Mouse (Mus musculus): ENCODE data around the gene Dirc2. TPM values are rescaled to one million over a fixed set of nuclear protein-coding genes. Genes with fewer than 3 reads are reported as not detected.

The Dirc2 gene
- polyA plus RNA-seq, 1 experiment from 2014 or later: 13.5 TPM

DNA sequence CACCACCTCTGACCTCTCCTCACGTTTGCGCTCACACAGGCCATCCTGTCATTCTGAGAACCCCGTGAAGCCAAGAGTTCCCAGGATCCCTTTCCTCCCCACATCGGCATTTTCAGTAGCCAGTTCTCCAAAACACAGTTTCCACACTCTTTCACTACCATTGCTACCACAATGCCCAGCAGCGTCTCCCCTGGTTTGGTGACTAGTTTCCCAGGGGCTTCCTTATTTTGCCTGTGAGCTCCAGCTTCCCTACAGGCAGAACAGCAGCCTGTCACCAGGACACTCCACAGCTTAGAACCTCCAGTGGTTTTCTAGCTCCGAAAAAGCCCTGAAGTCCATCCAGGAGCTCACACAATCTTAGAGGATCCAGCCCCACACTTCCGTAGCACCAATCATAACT, 19.8 kb downstream of the Dirc2 start:
- H3K9ac ChIP-seq: no peak overlapping the region
- no peaks in the 10 kb centered on the region for H3K27me3 ChIP-seq (replicated peaks)
- no peak for ATAC-seq (ENCODE audit: insufficient read depth, low FRiP score, low read depth)
- no peak overlapping the region for H3K27ac ChIP-seq
- no peaks in the 10 kb centered on the region for H3K4me1 ChIP-seq
- WGBS: 78% methylated on average over 7 of the region's 7 CpGs
- H3K4me3 ChIP-seq (replicated peaks): no peak overlapping the region
- no peaks in the 10 kb centered on the region for H3K9me3 ChIP-seq
- H3K36me3 ChIP-seq: no peaks in the 10 kb centered on the region
- H3K4me2 ChIP-seq: no peak overlapping the region

DNA sequence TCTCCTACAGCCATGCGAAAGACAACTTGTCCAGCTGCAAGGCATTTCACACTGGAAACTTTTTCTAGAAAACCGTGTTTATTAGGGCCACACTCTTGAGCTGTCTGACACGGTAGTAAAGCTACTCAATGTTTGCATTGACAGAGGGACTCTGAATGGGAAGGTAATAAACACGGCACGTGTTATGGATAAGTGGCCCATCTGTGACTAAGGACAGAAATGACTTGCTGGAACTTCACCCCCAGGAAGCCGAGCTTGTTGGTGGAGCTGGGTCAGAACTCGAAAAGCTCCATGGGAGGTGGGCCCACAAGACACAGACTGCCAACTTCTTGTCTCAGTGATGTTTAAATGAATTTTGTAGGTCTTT, 20.9 kb downstream of the Dirc2 start:
- H3K9ac ChIP-seq: no peak overlapping the region
- H3K4me1 ChIP-seq: no peaks in the 10 kb centered on the region
- no peaks in the 10 kb centered on the region for H3K9me3 ChIP-seq
- ATAC-seq (ENCODE audit: insufficient read depth, low FRiP score, low read depth): no peak
- no peaks in the 10 kb centered on the region for H3K27me3 ChIP-seq (replicated peaks)
- no peak overlapping the region for H3K4me3 ChIP-seq (replicated peaks)
- no peaks in the 10 kb centered on the region for H3K36me3 ChIP-seq
- H3K4me2 ChIP-seq: no peak overlapping the region
- no peak overlapping the region for H3K27ac ChIP-seq
- WGBS: 78% methylated on average over 7 of the region's 7 CpGs

DNA sequence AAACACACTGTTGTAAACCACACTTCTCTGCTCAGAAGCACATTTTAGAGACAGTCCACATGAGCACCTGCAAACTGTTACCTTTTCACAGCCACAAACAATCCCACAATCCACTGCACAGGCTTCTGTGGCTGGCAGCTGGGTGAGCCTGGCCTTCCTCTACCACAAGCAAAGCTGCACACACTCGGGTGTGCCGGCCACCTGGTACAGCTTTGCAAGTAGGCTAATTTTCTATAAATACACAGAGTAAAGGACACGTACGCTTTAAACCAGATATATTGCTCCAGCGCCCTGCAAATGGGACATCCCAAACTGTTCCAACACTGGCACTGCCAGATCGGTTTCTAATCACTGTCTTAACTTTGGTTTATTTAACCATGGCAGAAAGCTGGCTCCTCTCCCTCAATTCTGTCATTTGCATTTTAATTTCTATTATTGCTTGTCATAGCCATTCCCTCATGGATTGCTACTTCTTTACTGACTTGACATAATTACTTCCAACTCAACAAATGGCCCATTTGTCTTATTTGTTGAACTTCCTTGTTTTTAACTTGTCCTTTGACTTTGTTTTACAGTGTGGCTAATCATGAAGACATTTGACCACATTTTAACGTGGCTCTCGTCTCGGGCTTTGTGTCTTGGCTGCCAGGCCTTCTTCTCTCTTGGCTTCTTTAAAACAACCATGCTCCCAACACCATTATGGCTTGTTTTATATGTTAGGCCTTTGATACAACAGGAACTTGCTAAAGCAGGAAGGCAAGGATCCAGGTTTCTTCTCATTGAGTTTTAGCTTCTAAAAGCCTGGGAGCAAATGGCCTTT, 21.5 kb downstream of the Dirc2 start:
- H3K4me1 ChIP-seq: no peaks in the 10 kb centered on the region
- H3K27me3 ChIP-seq (replicated peaks): no peaks in the 10 kb centered on the region
- H3K27ac ChIP-seq: no peak overlapping the region
- H3K9me3 ChIP-seq: no peaks in the 10 kb centered on the region
- no peak for ATAC-seq (ENCODE audit: insufficient read depth, low FRiP score, low read depth)
- H3K4me2 ChIP-seq: no peak overlapping the region
- no peak overlapping the region for H3K9ac ChIP-seq
- WGBS: 74% methylated on average over 9 of the region's 9 CpGs
- H3K36me3 ChIP-seq: no peaks in the 10 kb centered on the region
- no peak overlapping the region for H3K4me3 ChIP-seq (replicated peaks)

DNA sequence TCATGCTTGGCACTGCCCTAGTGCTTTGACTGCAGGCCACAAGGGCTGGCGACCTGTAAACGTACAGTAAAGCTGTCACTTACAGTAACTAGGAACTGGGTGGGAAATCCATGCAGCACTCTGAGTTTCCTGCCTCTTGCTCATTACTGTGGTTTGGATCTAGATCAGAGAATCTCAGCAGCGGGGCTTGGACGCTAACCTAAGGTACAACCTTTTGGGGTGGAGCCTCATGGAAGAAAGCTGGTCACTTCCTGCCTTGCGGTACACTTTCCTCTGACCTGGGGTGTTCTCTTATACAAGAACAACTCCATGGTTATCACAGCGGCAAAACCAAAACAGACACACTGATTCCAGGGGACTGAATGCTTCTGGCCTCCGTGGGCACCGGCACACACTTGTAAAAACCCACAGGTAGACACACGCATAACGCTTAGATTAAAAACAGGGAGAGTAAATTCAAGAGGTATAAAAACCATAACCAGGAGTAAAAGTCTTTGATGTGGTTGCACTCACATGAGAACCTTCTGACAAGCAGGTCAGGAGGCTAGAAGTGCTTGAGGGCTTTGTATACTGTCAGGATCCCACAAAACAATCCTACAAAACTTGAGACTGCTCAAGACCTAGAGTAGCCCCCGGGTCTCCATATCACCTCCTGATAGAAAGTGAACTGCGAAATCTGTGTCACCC, 26.8 kb downstream of the Dirc2 start:
- Histone ChIP-seq H3K4me2 (no peak overlapping the region), H3K27me3 (replicated peaks) (no peaks in the 10 kb centered on the region), H3K27ac (no peak overlapping the region), H3K9ac (no peak overlapping the region), H3K4me3 (replicated peaks) (no peak overlapping the region), H3K4me1 (peaks cover 4% of the 10 kb centered on the region; the same call in 1 of the 2 replicates), H3K9me3 (no peaks in the 10 kb centered on the region), H3K36me3 (no peaks in the 10 kb centered on the region)
- WGBS: 85% methylated on average over 12 of the region's 12 CpGs
- no peak for ATAC-seq (ENCODE audit: insufficient read depth, low FRiP score, low read depth)

DNA sequence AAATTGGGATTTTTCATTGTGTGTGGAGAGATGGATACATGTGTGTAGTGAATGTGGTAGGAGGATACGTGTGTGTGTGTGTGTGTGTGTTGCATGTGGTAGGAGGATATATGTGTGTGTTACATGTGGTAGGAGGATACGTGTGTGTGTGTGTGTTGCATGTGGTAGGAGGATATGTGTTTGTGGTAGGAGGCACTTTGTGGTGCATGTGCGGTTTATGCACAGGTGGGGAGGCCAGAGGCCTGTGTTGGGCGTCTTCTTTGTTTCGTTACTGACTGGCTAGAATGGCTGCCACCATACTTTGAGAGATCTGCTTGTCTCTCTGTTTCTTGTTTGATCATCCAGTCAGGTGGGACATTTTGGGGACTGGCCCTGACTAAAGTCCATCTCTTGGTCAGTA, 27.5 kb downstream of the Dirc2 start:
- H3K36me3 ChIP-seq: no peaks in the 10 kb centered on the region
- ATAC-seq (ENCODE audit: insufficient read depth, low FRiP score, low read depth): no peak

DNA sequence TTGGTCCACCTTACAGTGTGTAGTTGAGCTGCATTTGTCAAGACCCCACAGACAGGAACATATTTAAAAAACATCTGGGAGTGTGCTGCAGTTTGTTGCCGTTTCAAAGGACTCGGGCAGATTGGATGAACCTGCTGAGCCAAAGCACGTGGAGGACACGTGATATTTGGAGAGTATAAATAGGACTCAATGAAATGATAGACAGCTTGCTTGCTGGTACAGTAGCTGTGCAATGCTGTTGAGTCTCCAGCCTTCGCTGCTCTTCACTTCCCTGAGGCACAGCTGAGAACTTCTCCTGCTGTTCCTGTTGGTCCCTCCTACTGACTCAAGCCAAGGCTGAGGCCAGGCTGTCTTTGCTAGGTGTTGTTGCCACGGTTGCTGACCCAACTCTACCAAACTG, 28.2 kb downstream of the Dirc2 start:
- WGBS: 78% methylated on average over 6 of the region's 6 CpGs
- Histone ChIP-seq H3K27ac (no peak overlapping the region), H3K4me2 (no peak overlapping the region), H3K9me3 (no peaks in the 10 kb centered on the region), H3K27me3 (replicated peaks) (no peaks in the 10 kb centered on the region), H3K4me1 (peaks cover 4% of the 10 kb centered on the region; the same call in 1 of the 2 replicates), H3K9ac (no peak overlapping the region), H3K36me3 (no peaks in the 10 kb centered on the region), H3K4me3 (replicated peaks) (no peak overlapping the region)
- ATAC-seq (ENCODE audit: insufficient read depth, low FRiP score, low read depth): no peak

More for the DNA sequence above, 27.5 kb downstream of the Dirc2 start:
- Histone ChIP-seq H3K4me1 (peaks cover 4% of the 10 kb centered on the region; the same call in 1 of the 2 replicates), H3K4me2 (no peak overlapping the region), H3K4me3 (replicated peaks) (no peak overlapping the region), H3K27ac (no peak overlapping the region), H3K9me3 (no peaks in the 10 kb centered on the region), H3K9ac (no peak overlapping the region), H3K27me3 (replicated peaks) (no peaks in the 10 kb centered on the region)
- 95% methylated on average over 5 of the region's 5 CpGs for WGBS

DNA sequence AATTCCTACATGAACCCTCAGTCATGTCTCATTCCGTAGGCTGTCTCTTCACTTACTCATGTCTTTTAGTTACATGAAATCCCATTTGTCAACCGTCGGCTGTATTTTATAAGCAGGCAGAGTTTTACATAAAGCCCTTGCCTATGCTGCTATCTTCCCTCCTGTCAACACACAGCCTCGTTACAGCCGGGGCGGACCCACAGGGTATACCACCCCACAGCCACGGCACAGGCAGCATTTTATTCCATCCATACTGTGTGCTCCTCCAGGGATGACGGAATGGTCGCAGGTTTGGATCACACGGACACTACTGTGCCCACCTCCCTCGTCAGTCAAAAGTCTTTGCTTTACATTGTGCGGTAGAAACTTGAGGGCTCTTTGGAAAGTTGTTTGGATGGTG, 28.8 kb downstream of the Dirc2 start:
- no peak for ATAC-seq (ENCODE audit: insufficient read depth, low FRiP score, low read depth)
- Histone ChIP-seq H3K36me3 (no peaks in the 10 kb centered on the region), H3K27ac (no peak overlapping the region), H3K4me3 (replicated peaks) (no peak overlapping the region), H3K4me1 (peaks cover 4% of the 10 kb centered on the region; the same call in 1 of the 2 replicates), H3K27me3 (replicated peaks) (no peaks in the 10 kb centered on the region), H3K9me3 (no peaks in the 10 kb centered on the region), H3K9ac (no peak overlapping the region), H3K4me2 (no peak overlapping the region)
- WGBS: 72% methylated on average over 12 of the region's 12 CpGs

DNA sequence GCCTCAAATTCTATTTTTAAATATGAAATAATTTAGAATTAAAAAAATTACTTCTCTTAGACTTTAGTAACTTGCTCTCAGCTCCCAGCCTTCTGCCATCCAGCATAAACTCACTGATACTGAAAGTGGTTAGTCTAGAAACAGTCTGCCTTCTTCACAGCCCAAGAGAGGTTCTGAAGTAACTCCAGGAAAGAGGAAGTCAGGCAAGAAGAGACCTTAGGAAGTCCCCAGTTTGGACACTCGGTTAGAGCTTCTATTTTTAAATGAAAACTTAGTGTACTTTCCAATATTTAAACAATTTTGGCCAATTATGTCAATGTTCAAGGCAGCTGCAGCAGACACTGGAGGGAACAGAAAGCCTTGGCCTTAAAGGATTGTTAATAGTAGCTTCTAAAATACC, 29.6 kb downstream of the Dirc2 start:
- ATAC-seq (ENCODE audit: insufficient read depth, low FRiP score, low read depth): no peak
- Histone ChIP-seq H3K27me3 (replicated peaks) (no peaks in the 10 kb centered on the region), H3K27ac (no peak overlapping the region), H3K9ac (no peak overlapping the region), H3K4me1 (peaks cover 4% of the 10 kb centered on the region; the same call in 1 of the 2 replicates), H3K9me3 (no peaks in the 10 kb centered on the region), H3K4me3 (replicated peaks) (no peak overlapping the region), H3K36me3 (no peaks in the 10 kb centered on the region), H3K4me2 (no peak overlapping the region)
- 22% methylated on average over 1 of the region's 1 CpGs for WGBS

DNA sequence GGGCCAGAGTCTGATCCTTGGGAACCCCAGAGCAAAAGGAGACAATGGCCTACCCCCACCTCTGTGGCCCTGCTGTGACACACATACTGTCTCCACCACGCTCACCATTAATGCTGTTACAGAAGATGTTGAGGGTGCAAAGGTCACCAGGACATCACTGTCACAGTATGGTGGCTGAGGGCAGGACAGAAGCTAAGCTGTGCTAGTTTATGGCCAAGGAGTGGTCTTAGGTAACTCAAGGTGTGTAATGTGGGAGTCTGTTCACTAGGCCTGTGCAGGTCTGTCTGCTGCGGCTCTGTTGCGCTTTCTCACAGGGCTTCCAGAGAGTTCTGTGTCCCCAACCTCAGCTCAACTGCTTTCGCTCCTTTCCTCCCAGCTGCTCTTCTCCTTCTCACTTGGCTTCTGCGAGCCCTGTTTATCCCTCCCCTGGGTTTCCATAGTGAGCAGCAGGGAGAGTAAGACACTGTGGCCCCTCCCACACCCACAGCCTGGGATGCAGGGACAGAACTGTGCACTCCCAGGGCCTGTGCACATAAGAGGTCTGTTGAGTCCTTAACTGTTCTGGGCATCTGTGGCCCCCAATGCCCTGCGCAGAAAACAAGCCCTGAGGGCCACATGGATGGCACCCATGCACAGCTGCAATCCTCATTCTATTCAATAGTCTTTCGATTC, 30.9 kb downstream of the Dirc2 start:
- H3K9me3 ChIP-seq: no peaks in the 10 kb centered on the region
- no peak overlapping the region for H3K4me2 ChIP-seq
- no peak for ATAC-seq (ENCODE audit: insufficient read depth, low FRiP score, low read depth)
- H3K27ac ChIP-seq: no peak overlapping the region
- 73% methylated on average over 7 of the region's 7 CpGs for WGBS
- H3K36me3 ChIP-seq: no peaks in the 10 kb centered on the region
- H3K27me3 ChIP-seq (replicated peaks): no peaks in the 10 kb centered on the region
- no peak overlapping the region for H3K9ac ChIP-seq
- H3K4me1 ChIP-seq: peaks cover 4% of the 10 kb centered on the region; the same call in 1 of the 2 replicates
- H3K4me3 ChIP-seq (replicated peaks): no peak overlapping the region

DNA sequence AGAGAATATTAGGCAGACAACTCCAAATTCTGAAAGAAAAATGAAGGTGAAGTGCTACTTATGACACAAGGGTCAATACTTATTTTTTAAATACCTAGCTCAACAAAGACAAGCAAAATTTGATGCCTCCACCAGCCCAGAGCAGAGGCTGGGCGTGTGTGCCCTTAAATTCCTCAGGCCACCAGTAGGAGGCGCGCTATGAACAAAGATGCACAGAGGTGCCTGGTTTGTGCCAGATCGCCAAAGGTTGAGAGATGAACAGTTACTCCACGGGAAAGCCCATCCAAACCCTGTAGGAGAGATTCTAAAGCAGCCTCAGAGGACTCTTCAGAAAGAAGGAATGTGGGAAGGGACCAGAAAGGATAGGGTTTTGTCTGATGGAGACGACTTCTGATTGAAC, 35.1 kb downstream of the Dirc2 start:
- Histone ChIP-seq H3K36me3 (no peaks in the 10 kb centered on the region), H3K4me3 (replicated peaks) (no peak overlapping the region), H3K27ac (no peak overlapping the region), H3K27me3 (replicated peaks) (no peaks in the 10 kb centered on the region), H3K4me1 (peaks cover 4% of the 10 kb centered on the region; the same call in 1 of the 2 replicates), H3K4me2 (no peak overlapping the region), H3K9ac (no peak overlapping the region), H3K9me3 (no peaks in the 10 kb centered on the region)
- 20% methylated on average over 6 of the region's 6 CpGs for WGBS
- no peak for ATAC-seq (ENCODE audit: insufficient read depth, low FRiP score, low read depth)

DNA sequence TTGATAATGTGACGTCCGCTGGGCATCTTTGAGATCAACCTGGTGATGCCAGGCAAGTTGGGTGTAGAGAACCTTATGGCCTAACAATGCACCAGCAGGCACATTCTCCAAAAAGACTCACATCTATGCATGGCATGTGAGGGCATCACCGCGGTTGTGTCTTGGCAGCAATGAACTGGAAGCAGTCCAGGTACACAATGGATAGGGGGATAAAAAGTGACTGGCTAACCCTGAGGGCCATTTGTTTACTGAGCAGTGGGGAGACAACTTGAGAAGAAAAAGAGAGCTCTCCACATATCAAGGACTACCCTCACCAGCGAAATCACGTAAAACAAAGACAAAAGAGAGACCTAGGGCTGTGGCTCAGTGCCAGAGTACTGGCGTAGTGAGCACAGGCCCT, 37.1 kb downstream of the Dirc2 start:
- Histone ChIP-seq H3K4me2 (no peak overlapping the region), H3K27ac (no peak overlapping the region), H3K9ac (no peak overlapping the region), H3K9me3 (no peaks in the 10 kb centered on the region), H3K27me3 (replicated peaks) (no peaks in the 10 kb centered on the region), H3K4me1 (no peaks in the 10 kb centered on the region), H3K36me3 (no peaks in the 10 kb centered on the region), H3K4me3 (replicated peaks) (no peak overlapping the region)
- WGBS: 85% methylated on average over 7 of the region's 7 CpGs
- ATAC-seq (ENCODE audit: insufficient read depth, low FRiP score, low read depth): no peak

DNA sequence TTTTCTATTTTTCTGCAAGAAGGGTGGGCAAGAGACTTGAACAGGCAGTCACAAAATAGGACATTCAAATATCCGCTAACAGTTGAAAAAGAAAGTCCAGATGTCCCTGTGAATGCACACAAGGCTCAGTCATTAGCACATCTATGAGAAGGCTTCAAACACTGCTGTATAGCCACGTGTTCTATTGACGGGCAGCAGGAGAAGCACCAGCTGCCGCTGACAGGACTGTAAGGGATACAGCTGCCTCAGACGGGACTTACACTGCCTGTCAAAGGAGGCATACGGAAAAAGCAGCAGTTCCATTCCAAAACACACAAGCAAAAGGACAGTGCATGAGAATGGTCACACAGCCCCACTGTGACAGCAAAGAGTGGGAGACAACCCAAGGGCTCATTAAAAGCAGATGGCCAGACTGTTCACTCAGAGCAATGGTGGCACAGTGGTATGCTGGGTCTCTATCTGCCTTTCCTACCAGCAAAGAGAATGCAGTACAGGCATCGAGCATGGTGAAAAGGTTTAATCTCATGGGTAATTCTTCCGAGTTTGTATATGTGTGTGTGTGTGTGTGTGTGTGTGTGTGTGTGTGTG, 39.9 kb downstream of the Dirc2 start:
- Histone ChIP-seq H3K4me2 (no peak overlapping the region), H3K4me1 (no peaks in the 10 kb centered on the region), H3K27me3 (replicated peaks) (no peaks in the 10 kb centered on the region), H3K36me3 (no peaks in the 10 kb centered on the region), H3K4me3 (replicated peaks) (no peak overlapping the region), H3K9me3 (no peaks in the 10 kb centered on the region), H3K27ac (no peak overlapping the region), H3K9ac (no peak overlapping the region)
- ATAC-seq (ENCODE audit: insufficient read depth, low FRiP score, low read depth): no peak; the same call in 1 of the 2 replicates
- WGBS: 52% methylated on average over 8 of the region's 8 CpGs
